Mouse (Mus musculus): ENCODE data around the gene Tulp4.

Tulp4 gene

DNA sequence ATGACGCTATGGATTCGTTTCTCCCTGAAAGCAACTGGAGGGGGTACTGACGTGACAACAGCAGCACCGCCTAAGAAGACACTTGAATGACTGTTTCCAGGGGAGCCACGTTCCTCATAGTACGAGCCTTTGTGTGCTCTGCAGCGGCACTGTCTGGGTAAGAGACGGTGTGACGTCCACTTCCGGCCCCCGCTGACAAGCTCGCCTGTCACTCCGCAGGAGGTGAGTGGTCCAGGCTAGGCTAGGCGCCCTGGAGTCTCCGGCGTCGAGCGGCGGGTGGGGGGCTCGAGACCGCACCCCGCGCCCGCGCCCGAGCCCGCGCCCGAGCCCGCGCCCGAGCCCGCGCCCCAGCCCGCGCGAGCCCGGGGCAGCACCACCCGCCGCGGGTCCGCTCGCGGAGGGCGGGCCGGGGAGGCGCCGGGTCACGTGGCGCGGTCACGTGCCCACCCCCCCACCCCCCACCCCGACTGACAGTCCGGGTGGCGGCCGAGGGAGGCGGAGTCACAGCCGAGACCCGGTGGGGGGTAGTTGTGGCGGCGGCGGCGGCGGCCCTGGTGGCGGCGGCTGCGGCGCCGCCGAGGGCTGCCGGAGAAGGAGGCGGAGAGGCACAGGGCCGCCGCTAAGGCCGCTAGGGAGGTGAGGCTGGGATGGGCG, at the start of gene Tulp4:
Gene Tulp4, plus strand, starts transcription at position 77 of the 654 bp plus-strand sequence.
- peak; percentile 79 for DNase-seq (ENCODE audit: low read depth, low spot score)

DNA sequence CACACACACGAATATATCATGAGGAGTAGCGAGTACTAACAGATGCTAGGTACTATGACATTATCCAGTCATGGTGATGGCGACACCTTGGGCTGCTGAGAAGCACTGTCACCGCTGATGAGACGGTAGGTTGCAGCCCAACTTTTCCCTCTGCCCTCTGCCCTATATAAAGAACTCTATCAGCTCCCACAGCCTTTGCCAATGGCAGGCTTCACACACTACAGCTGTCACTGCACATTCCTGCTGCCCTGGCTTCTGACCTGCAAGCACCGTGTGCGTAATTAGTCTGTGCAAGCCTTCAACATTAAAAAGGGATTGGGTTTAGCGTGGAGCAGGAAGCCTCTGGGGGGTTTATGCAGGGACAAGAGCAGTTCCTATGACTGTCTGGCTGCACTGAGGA, 43.4 kb upstream of the Tulp4 start:
- DNase-seq (ENCODE audit: low read depth, low spot score): peak; percentile 74

DNA sequence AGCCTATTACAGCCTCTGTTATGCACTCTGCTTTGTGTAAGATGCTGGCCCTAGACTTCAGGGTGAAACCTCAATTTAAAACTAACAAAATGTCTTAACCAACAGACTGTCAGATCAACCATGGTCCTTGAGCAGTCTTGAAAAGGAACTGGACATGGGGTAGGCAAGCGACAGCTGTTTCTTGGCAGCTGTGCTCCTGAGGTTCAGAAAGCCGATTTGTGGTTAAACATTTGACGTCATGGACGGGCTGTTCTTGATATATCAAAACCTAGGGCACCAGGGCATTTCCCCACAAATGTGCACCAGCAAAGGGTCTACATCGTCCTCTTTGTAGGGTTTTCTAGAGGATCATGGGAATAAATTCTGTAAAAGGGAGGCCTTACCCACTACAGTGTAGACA, 42.7 kb upstream of the Tulp4 start:
- DNase-seq (ENCODE audit: low read depth, low spot score): no peak

DNA sequence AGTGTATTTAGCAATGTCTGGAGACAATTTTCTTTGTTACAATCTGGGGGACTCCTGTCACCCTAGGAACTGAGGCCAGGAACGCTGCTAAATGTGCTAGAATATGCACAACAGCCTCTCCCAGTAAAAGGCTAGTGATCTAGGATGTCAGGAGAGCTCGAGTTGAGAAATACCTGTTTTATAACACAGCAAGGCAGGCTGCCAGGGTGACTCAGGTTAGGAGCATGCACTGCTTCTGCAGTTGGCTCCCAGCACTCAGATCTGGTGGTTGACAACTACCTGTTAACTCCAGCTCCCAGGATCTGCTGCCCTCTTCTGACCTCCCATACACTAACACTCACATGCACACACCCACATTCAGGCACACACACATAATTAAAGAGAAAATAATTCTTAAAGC, 40.2 kb upstream of the Tulp4 start:
- DNase-seq (ENCODE audit: low read depth, low spot score): peak; percentile 22

DNA sequence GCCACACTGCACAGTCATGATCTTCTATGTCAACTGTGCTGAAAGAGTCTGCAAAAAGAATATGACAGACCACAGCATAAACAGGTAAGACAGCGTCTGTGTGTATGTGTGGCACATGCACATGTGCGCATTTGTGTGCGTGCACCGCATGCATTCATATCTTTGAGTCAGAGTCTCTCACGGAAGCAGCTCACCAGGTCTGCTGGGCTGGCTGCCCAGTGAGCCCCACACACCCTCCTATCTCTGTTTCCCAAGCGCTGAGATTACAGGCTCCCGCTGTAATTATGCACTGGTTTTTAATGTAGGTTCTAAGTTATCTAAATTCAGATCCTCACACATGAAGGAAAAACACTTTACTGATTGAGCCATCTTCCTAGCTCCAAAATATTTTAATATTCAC, 38.6 kb upstream of the Tulp4 start:
- DNase-seq (ENCODE audit: low read depth, low spot score): no peak

DNA sequence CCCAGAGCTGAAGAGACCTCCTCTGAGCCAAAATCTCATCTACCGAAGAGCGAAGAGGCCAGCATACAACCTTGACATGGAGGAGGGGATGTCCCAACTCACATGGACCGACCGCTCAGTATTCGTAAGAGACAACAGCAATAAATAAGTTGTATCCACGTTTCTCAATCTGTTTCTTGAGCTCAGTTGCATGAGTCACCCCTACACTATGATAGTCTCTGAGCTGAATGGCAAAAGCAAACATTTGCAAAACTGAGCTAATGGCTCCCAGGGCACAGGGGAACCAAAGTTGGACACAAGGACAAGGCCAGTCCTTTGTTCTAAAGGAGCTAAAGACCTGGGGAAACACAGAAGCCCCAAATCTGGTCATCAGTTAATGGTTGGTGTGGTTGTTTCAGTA, 36.4 kb upstream of the Tulp4 start:
- no peak for DNase-seq (ENCODE audit: low read depth, low spot score)

DNA sequence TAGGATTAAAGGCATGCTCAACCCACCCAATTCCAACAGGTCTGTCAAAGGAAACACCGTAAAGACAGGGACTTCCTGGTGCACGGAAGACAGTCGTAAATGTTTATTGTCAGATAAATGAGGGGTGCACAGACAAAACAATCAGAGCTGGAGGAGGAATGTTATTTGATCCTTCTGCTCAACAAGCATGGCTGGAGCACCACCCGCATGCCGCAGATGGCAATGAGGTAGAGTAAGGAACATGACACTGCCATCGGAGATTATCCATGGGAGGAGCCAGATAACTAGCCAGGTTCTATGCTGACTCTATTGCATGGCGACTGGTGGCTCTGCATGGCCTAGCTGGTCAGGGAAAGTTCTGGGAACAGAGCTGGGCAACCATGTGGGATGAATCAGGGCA, 32.8 kb upstream of the Tulp4 start:
- DNase-seq (ENCODE audit: low read depth, low spot score): no peak

DNA sequence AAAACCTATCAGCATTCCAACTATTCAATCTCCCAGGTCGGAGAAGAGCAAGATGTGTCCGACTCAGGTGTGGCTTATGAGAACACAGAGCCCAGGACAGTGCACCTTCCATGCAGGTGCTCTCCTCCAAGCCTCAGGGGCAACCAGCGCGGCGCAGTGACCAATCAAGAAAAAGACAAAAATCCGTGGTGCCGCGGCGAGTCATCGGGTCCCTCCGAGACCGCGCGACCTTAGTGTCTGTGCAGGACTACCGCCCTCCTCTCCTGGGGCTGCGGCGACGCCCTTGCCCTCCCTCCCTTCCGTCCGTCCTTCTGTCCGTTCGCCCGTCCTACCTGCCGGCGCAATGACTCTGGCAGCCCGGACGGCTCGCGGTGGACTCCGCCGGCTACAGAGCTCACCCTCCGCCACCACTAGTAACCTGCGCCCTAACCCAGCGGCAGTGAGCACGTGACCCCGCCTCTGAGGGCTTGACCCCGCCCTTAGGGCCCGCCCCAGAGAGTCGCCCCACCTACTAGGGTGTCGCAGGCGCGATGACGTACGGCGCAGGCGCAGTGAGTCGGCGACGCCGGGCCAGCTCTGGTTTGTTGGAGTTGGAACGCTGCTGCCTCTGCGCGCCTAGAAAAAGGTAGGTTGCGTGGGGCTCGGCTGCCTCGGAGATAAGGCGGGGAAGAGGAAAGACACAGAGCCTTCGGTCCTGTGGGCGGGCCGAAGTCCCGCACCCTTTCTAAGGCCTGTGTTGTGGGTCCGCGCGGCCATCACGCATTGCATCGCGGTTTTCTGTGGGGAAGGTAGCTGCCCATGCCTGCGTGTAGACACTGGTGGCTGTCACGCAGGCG, 26.7 kb upstream of the Tulp4 start, which contains the start of the genes Serac1 and Gtf2h5:
Gene Serac1, minus strand, starts transcription at position 455 of the 836 bp plus-strand sequence.
Gene Gtf2h5, plus strand, starts transcription at position 500 of the 836 bp plus-strand sequence.
- DNase-seq (ENCODE audit: low read depth, low spot score): peak; percentile 96

DNA sequence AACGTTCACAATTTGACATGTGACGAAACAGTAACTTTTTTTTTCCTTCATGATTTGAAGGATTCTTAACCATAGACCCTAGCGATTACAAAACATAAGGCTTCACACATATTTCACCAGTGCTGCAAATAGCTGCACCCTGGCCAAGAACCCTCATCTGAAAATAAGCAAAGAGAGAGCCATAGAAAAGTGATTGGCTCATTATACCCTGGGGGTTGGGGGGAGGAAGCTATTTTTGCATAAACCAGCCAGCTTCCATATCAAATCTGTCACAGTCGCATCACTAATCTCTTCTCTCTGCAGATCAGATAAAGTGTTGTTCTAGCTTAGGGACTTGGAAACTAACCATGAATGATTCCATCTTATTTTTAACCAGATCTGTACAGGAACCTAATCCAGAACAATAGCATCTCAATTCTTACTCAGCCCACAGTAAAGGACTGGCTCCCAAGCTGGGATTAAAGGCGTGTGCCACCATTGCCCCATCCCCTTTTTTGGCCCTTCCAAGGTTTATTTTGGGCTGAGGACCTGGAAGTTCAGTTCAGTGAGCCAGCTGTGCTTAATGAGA, 22.8 kb upstream of the Tulp4 start:
- no peak for DNase-seq (ENCODE audit: low read depth, low spot score)

DNA sequence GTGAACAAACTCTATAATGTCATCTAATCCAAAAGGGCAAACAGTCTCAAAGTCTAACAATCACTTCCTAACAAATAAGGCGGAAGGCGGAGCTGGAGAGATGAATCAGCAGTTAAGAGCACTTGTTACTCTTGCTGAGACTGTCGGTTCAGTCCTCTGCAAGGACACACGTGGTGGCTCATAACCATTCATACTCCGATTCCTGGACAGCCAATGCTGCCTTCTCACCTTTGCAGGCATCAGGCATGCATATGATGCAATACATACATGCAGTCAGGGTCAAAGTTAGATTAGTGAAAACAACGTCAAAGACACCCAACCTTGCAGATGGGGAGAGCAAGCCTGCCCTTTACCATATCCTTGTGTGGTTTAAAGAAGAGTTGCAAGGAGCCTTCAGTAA, 14.6 kb upstream of the Tulp4 start:
- no peak for DNase-seq (ENCODE audit: low read depth, low spot score)

DNA sequence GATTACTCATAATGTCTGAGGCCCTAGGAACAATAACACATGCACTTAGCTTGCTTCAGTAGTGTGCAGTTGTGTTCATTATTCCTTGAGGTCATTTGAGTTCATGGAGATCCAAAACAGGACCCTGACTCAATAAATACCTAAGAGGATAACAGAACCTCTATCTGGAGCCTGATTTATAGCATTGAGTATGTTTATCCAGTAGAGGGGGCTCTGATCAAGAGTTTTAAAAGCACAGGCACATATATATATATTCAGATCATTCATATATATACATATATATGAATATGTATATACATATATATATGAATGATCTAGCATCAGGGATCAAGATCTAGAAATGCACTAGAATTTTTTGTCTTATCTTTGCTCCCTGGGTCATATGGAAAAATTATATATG, 10.7 kb upstream of the Tulp4 start:
- no peak for DNase-seq (ENCODE audit: low read depth, low spot score)

DNA sequence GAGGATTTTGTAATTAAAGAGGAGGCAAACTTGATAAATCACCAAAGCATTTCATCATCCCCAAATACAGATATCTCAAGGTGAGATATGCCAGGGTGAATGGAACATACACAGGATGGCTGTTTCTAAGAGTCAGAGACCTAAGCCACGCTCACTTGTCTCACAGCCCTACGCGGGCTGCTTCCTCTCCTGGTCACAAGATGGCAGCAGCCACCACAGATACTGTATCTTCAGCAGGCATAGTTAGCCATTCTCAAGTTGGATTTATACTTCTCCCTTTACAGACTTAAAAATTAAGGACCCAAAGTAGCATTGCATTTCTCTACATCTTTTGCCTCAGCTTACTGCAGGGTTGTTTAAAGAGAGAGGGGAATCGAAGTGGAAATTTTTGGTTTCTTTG, 8.4 kb upstream of the Tulp4 start:
- DNase-seq (ENCODE audit: low read depth, low spot score): no peak

DNA sequence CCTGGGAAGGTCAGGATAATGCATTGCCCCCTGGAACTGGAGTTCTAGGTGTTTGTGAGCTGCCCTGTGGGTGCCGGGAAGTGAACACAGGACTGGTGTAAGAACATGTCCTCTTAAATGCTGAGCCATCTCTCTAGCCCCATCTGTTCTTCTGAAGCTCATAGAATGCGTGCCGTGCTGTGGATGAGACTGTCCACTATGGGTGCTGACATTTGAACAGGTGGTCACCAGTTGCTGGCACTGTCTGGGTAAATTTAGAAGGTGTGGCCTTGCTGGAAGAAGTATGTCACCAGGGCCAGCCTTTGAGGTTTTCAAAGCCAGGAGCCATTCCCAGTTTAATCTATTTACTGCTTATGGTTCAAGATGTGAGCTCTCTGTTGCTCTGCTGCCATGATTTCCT, 4.0 kb upstream of the Tulp4 start:
- DNase-seq (ENCODE audit: low read depth, low spot score): no peak

DNA sequence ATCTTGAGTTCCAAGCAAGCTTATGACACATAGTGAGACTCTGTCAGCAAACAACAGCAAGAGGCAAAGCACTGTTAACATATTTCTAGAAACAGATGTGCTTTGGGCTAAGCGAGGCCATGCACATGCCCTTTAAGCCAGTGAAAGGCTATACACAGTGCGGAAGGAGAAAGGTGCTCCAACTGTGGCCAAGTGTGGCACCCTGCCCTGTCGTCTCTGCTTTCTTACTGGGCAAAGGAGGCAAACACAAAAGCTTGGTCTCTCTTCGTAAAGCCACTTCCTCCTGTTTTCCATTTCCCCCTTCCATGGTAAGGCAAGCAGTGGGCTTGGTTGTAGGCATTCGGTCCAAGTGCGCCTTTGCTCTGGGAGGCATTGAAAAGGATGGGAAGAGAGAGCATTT, 2.7 kb upstream of the Tulp4 start:
- no peak for DNase-seq (ENCODE audit: low read depth, low spot score)

DNA sequence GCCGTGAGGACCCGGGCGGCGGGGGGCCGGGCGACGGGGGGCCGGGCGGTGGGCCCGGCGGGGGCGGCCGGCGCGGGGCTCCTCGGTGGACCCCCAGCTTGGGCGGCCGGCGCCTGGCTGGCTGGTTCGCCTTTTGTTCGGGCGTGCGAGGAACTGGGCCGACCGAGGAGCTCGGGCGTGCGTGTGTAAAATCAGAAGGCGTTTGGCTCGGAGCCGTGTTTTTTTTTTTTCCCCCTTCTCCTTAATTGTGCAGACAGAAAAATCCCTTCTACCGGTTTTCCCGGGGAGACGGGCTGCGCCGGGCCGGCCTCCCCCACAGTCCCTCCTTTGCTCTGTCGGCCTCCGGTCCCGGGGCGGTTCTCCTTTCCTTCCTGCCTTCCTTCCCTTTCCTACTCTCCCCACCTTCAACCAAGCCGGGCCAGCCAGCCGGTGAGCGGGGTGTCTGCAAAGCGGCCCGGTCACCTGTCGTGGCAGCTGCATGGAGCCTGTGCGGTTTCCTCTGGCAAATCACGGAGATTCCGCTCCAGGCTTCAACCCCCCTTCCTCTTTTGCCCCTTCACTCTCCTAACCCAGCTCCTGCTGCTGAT, 871 bp downstream of the Tulp4 start:
- DNase-seq (ENCODE audit: low read depth, low spot score): peak; percentile 36

DNA sequence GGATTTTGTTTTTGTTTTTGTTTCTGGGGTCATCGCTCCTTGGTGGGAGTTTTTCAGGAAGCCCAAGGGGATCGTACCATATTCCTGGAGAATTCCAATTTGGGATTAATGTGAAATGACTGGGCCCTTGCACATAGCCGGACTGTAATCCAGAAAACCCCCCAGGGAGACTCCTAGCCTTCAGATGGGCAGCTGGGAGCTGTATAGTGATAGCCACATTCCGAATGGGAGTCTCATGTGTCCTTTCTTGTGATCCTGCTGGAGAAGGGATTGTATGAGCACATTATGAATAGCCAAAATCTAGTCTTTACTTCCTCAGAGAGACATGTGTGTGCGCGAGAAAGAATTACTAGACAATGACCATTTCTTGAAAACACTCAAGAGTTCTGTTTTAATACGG, 1.9 kb downstream of the Tulp4 start:
- no peak for DNase-seq (ENCODE audit: low read depth, low spot score)

DNA sequence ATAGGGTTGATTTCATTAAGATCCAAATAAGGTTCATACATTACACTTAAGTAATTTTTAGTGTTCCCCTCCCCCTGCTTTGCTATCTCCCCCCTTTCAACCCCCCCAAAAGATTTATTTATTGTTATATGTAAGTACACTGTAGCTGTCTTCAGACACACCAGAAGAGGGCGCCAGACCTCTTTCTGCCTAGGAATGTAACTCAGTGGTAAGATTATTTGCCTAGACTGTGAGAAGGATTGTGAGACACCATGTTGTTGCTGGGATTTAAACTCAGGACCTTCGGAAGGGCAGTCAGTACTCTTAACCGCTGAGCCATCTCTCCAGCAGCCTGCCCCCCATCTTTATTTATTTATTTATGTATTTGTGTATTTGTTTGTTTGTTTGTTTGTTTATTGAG, 4.7 kb downstream of the Tulp4 start:
- no peak for DNase-seq (ENCODE audit: low read depth, low spot score)

DNA sequence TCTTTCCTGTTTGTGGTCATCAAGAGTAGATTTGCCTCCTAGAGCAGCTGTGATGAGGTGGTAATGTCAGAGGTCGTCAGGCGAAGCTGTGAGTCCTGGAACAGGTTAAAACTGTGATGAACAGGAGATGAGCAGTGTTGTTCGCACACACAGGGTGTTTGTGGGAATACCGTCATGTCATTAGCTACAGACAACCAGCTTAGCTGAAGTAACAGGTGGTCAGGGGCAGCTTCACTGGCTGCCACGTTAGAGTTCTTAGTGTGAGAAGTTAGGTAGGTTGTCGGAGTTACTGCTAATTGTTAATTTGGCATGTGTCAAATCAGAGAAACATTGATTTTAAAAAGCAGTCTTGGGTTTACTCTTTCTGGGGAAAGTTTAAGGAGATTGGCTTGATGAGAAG, 7.4 kb downstream of the Tulp4 start:
- no peak for DNase-seq (ENCODE audit: low read depth, low spot score)

DNA sequence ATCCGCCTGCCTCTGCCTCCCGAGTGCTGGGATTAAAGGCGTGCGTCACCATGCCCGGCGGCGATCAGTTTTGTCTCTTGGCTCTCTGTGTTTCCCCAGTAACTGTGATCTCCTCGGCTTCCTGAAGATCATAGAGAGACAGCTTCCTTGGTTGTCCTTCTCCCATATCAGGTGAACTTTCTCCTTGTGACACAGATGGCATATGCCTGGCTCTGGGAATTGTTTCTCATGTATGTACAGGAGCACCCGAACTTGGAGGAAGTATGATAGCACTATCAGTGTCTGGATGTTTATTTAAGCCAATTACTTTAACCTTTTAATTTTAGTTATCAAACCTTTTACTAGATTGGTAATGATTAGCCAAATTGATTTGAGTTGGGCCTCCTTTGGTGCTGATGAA, 8.8 kb downstream of the Tulp4 start:
- DNase-seq (ENCODE audit: low read depth, low spot score): no peak

DNA sequence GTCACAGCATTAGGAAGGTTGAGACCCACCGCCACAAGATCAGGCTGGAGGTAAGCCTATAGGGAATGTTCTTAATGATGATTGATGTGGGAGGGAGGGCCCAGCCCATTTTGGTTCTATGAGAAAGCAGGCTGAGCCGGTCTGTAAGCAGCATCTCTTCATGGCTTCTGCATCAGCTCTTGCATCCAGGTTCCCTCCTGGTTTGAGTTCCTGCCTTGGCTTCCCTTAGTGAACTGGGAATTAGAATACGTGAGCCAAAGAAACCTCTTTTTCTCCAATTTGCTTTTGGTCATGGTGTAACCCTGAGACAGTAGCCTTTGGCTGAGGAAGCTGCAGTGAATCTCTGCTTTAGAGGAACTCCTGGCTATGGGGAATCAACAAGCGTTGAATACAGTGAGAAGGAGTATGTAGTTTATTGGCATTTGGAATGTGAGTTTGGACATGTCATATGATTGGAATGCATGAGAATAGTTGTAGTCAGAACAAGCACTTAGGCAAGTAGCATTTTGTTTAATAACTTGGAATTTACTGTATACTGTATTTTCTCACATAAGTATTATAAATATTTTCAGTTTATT, 11.0 kb downstream of the Tulp4 start:
- no peak for DNase-seq (ENCODE audit: low read depth, low spot score)

DNA sequence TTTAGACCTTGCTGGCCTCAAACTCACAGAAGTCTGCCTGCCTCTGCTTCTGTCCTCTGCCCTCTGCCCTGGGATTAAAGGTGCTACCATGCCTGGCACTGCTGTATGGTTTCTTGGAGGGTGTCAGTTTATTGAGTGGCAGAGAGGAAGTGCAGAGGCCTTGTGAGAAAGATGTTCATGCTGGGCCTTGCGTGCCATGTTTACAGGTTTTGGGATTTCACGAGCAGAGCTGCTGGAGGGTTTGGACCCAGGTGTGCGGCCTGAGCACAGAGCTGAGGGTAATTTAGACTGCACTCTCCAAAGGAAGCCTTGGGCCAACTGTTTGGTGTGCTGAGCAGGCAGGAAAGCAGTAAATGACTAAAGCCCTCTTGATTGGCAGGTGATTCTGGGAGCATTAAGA, 11.7 kb downstream of the Tulp4 start:
- no peak for DNase-seq (ENCODE audit: low read depth, low spot score)

DNA sequence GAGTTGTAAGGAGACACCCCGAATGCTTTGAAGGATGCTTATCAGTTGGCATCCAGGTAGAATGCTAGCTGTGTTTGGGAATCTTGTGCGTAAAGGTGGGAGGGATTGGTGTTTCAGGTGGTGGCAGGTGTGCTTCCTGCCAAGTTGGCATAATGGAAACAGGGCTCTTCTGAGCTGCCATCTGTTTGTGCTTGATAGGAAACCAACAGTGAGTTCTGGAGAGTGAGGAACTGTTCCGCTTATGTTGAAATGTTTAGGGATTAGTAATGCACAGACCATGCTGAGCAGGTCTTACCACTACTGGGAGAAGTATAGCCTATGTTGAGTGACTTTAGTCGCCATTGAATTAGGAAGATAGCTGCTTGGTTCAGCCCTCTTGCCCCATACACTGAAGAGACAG, 12.6 kb downstream of the Tulp4 start:
- DNase-seq (ENCODE audit: low read depth, low spot score): no peak

Data from skeletal muscle tissue, adult 2 months (tissue).